Mouse (Mus musculus) thymus, postnatal 0 days (tissue): ENCODE data around the gene Clcnka. TPM values are rescaled to one million over a fixed set of nuclear protein-coding genes. Genes with fewer than 3 reads are reported as not detected.
A peak's percentile ranks its signal among the peaks of the same experiment; 100 is the strongest.

Experiments
- DNase-seq: peaks from one replicate; pipeline ENCODE4 v3.0.0-alpha.2; 2015; ENCODE audit warnings: low spot score
- polyA plus RNA-seq: library from polyadenylated mRNA; unstranded; fragments of >200 nt; fragmentation: Nextera tagmentation; extraction: Ambion mirVana; gene quantifications from 2 replicates; pipeline ENCODE4 v1.2.1, GENCODE M21; 2015

Clcnka gene
- polyA plus RNA-seq, 1 experiment from 2014 or later: 0.27 TPM

GRCm38 (mm10) chr4:141422841-141423240 lies 24.3 kb upstream of the Clcnka start:
- no peak for DNase-seq

- no peak for DNase-seq
Observed at GRCm38 (mm10) chr4:141421423-141421822, 22.9 kb upstream of the Clcnka start.

- no peak for DNase-seq
Observed at GRCm38 (mm10) chr4:141420886-141421285, 22.4 kb upstream of the Clcnka start.

GRCm38 (mm10) chr4:141420192-141420829 lies 21.8 kb upstream of the Clcnka start, which contains the start of gene Hspb7:
Hspb7 (plus strand) TSS chr4:141420779.
- DNase-seq: no peak

- peak; percentile 27 for DNase-seq
Observed at GRCm38 (mm10) chr4:141419398-141420191, 21.1 kb upstream of the Clcnka start.

GRCm38 (mm10) chr4:141415924-141416323 lies 17.4 kb upstream of the Clcnka start, which contains the start of gene Clcnkb:
Clcnkb (minus strand) TSS chr4:141416014.
- DNase-seq: no peak

GRCm38 (mm10) chr4:141411430-141411992 lies 13.0 kb upstream of the Clcnka start:
- DNase-seq: no peak

GRCm38 (mm10) chr4:141408577-141408976 lies 10.1 kb upstream of the Clcnka start:
- no peak for DNase-seq

GRCm38 (mm10) chr4:141406516-141407299 lies 8.2 kb upstream of the Clcnka start:
- DNase-seq: peak; percentile 46

- no peak for DNase-seq
Observed at GRCm38 (mm10) chr4:141405314-141405622, 6.7 kb upstream of the Clcnka start.

- peak; percentile 88 for DNase-seq
Observed at GRCm38 (mm10) chr4:141404518-141405313, 6.2 kb upstream of the Clcnka start.

- DNase-seq: no peak
Observed at GRCm38 (mm10) chr4:141400171-141400570, 1.6 kb upstream of the Clcnka start.

GRCm38 (mm10) chr4:141397861-141398260 lies 663 bp downstream of the Clcnka start:
- DNase-seq: no peak

- no peak for DNase-seq
Observed at GRCm38 (mm10) chr4:141394751-141395150, 3.8 kb downstream of the Clcnka start.

- no peak for DNase-seq
Observed at GRCm38 (mm10) chr4:141391293-141391692, 7.2 kb downstream of the Clcnka start.

GRCm38 (mm10) chr4:141389366-141390150 lies 9.0 kb downstream of the Clcnka start:
- no peak for DNase-seq

GRCm38 (mm10) chr4:141387933-141388332 lies 10.6 kb downstream of the Clcnka start:
- no peak for DNase-seq

- DNase-seq: peak; percentile 81
Observed at GRCm38 (mm10) chr4:141387093-141387784, 11.3 kb downstream of the Clcnka start.

GRCm38 (mm10) chr4:141386150-141386549 lies 12.4 kb downstream of the Clcnka start:
- no peak for DNase-seq
